Mouse (Mus musculus): ENCODE results near the gene Snph.

Gene Snph

DNA sequence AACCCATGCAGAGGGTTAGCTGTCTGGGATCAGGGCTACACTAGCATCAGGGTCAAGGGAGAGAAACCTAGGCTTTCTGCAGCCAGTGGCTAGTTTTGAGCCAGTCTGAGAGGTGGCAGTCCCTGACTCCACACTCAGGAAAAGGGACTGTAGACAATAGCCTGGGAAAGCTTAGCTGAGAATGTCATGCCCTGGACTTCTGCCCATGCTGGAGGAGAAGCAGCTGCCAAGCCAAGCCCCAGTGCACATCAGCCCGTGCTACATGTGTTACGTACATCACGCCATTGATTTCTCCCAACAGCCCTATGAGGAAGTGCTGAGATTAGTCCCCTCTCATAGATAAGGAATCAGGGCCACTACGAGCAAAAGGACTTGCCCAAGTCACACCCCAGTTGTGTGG lies 30.3 kb downstream of the Snph start:
- ATAC-seq (ENCODE audit: low TSS enrichment) = no peak

DNA sequence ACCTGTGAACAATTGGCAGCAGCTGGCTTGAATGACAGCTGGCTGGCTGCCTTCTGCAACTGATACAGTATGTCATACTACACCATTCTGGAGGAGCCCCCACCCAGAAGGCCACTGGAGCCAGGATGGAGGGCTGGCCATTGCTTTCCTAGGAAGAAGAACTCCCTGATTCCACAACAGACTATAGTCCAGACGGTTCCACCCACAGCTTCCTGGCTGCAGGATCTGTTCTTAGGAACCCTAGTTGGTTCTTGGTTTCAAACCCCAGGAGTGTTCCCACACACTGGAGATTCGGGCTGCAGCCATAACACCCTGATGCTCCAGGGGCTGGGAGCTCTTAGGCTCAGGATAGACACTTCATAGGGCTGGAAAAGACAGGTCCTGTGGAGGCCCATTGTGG lies 34.3 kb downstream of the Snph start:
- ATAC-seq (ENCODE audit: low TSS enrichment) = peak; percentile 76

DNA sequence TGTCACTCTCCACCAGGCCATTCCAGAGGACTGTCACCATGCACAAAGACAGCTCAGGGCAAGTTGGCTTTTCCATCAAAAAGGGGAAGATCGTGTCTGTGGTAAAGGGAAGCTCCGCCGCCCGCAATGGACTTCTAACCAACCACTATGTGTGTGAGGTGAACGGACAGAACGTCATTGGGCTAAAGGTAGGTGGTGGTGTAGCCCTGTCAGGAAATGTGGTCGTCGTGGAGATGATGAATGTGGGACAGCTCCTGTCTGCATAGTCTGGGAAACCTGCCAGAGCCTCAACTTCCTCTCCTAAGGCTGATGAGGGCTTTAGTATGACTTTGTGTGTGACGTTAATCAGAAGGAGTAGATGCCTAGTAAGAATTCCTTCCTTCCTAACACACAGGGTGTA lies 45.1 kb downstream of the Snph start:
- no peak for ATAC-seq (ENCODE audit: low TSS enrichment)

DNA sequence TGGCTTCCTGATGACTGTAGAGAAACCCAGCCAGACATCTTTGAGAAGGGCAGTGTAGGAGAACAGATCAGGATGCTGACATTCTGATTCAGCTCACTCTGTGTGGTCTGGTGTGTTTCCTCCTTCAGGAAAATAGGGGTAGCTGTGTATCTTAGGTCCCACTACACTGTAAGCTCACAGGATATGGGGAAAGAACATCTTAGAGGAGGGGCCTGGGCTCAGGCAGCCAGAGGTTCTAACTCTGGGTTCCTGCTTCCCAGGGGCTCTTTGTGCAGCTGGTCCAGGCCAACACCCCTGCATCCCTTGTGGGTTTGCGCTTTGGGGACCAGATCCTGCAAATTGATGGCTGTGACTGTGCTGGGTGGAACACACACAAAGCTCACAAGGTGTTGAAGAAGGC lies 45.6 kb downstream of the Snph start:
- ATAC-seq (ENCODE audit: low TSS enrichment) = no peak

DNA sequence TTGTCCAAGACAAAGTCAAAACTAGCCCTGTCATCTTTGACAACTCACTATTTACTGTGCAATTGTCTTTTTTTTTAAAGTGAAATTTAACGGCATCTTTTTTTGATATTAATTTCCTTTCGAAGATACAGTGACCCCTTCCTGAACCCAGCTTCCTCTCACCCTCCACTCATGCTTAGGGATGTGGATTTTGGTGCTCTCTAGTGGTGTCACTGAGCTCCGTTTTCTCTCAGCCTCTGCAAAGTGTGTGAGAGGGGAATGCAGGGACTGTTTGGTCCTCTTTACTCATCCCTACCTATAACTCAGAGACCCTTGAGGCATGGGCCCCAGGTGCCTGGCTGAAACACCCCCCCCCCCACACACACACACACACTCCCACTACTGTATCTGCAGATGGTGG lies 46.5 kb downstream of the Snph start:
- no peak for ATAC-seq (ENCODE audit: low TSS enrichment)

DNA sequence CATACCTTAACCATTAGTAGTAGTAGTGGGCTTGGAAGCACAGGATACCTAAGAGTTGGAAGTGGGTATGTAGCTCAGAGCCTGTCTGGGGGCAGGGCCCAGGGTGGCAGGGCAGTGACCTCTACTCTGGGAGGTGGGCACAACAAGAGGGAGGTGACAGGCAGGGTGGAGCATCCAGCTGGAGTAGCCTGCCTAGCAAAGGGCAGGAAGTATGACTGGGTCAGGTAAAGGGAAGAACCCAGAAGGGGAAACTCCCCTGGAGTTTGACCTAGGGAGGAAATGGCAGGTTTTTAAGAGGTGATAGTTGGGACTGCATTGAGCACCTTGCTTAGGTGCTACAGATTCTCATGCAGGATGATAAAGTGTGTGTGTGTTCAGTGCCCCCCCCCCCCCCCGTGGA lies 51.4 kb downstream of the Snph start:
- no peak for ATAC-seq (ENCODE audit: low TSS enrichment)

DNA sequence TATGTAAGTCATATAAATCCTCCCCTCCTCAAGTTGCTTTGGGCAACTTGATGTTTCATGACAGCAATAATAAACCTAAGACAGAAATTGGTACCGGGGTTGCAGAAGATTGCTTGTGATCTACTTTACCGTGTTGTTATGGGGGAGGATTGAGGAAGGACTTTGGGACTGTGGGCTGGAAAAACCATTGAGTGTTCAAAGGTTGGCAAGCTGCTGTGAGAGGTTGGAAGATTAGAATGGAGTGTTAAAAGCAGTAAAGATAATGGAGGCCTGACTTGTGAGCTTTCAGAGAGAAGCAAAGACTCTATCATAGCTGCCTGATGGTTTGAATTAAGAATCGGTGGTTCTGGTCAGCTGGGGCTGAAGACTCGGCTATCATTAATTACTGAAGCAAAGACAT lies 53.2 kb downstream of the Snph start:
- no peak for ATAC-seq (ENCODE audit: low TSS enrichment)

DNA sequence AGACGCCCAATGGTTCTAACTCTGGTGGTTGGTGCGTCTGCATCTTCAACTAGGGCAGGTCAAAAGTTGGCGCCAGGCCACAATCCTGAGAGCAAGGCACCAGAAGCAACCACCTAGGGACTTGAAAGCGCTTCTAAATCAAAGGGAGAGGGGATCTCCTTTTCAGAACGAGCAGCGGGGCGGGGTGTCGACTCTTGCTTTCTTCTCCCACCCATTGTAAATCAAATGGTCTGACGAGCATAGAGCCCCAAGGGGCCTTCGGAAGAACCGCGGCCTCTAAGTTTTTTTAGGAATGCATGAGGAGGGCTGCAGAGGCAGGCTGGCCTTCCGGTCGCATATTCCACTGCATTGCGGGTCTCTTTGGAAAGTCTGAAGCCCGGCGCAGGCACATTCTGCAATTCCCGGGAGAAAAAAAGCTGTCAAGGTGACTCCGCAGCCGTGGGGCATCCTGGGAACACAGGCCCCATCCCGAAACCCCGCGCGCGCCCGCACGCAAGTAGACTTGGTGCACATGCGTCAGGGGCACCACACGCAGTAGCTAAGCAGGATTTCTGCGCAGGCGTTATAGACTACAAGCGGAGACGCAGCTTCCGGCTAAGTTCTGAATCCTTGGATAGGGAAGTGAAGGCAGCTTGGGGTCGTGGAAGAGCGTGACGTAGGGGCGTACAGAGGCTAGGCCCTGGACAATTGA lies 56.5 kb downstream of the Snph start:
- ATAC-seq (ENCODE audit: low TSS enrichment) = peak; percentile 90

DNA sequence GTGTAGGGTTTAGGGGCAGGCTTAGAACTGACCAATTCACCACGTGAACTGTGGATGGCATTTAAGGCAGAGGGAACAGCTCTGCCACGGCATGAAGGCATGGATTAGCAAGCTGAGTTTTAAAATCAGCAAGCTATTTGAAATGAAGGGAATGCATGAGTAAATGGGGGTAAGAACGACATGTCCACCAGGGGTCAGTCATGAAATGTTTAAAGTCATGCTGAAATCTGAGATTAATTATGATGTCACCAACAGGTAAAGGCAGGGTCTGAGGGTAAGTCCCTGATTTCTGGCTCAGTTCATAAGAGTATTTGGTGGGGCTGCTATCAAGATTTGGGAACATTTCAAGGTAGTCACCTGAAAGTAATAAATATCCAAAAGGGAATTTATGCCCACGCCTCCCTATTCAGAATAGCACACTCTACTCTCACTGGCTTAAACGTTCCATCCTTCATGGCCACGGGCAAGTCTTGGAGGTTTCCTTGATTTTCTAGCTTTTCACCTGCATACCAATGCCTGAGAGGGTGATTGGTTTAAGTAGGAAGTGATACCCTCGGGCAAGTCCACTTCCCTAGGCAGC lies 57.2 kb downstream of the Snph start:
- ATAC-seq (ENCODE audit: low TSS enrichment) = 0 out of 2 replicates have a peak, but pooled peaks have one; percentile 0

DNA sequence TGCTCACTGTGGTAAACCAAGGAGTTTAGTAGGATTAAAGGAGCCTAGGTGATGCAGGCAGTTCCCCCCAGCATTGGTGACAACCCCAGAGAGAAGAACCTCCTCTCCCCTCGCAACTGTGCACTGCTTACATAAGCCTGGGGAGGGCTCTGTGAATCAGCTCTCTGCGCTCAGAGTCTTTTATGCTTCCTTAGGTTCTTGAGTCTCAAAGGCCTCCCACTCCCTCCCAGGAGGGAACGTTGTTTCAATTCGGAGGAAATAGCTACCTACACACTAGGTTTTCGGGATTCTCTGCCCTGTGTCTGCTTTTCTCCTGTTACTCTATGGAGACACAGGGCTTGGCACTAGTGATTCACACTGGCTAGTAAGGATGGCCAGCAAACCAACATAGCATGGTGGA lies 57.8 kb downstream of the Snph start:
- ATAC-seq (ENCODE audit: low TSS enrichment) = peak; percentile 69

DNA sequence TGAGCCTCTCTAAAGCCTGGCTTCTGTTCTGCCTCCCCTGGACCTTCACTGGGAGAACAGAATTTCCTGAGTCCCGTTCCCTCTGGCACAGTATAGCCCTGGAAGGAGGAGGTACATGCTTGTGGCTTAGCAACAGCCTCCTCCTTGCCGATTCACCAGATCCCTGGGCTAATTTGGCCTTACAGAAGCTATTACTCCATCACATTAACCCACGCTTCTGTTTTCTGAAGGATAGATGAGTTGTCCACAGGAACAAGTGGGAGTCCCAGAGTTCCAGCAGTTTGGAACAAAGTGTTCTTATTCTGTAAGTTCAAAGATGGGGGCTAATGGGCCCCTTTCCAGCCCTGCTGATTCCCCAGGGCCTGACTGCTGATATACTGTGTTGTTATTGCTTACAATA lies 58.7 kb downstream of the Snph start:
- ATAC-seq (ENCODE audit: low TSS enrichment) = peak; percentile 29

DNA sequence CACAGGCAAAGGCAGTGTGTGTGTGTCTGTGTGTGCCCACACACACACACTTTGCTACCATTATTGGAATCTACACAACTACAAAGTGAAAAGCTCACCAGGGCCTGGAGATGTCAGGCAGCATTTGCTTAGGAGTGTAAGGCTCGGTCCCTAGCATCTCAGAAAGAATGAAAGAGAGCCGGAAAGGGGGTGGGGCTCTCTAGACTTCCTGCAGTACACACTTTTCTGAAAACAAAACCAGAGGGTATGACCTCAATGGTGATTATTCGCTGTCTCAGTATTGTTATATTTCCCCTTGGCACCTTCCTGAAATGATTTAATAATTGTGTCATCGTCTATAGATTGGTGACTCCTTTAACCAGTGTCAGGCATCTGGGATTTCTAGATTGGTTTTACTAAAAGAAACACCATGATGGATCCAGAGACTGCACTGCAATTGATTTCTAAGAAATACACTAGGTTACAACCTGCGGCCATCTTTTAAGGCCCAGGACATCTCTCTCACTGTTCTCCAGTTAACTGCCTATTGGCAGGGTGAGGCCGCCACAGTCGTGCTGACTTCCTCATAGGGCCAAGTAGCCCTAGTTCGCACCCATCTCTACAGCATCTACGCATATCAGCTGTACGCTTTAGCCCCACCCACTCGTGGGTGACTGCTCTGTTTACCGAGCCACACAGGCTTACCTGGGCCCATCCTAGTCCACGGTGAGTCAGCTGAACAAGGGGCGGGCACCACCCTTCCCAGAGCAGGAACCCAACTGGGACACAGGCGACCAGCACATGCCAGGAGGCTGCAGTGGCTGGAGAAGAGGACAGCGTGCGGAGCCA lies 60.3 kb downstream of the Snph start, which contains the start of gene Sdcbp2:
Gene Sdcbp2, plus strand, starts transcription at position 750 of the 828 bp plus-strand sequence.
- ATAC-seq (ENCODE audit: low TSS enrichment) = no peak

DNA sequence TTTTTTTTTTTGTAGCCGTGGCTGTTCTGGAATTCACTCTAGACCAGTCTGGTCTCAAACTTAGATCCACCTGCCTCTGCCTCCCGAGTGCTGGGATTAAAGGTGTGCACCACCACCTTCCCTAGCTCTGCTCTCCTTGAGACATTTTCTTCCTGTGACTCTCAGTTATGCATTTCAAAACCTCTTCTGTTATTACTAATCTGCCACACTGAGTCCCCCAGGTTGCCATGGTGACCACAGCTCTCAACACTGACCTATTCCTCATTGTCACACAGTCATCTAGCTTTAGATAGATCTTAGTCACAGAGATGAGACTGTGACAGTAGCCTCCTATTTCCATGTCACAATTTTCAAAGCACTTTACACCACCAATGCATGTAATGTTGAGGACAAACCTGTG lies 62.9 kb downstream of the Snph start:
- no peak for ATAC-seq (ENCODE audit: low TSS enrichment)

DNA sequence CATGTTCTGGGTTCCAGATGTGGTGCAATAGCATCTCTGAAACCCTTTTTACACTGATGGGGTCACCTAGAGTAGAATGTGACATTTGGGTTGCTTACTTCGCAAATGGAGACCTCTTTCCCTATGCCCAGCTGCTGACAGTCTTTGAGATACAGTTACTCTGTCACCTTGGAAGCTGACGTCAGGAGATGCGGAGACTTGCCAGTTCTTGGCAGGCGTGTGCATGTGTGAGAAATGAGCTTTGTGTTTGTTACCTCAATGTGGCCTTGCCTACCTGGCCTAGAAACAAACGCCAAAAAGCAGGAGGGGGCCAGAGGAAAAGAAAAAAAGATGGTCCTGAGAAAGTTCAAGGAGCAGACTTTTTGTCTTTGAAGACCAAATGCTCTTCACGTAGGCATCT lies 65.5 kb downstream of the Snph start:
- ATAC-seq (ENCODE audit: low TSS enrichment) = no peak

DNA sequence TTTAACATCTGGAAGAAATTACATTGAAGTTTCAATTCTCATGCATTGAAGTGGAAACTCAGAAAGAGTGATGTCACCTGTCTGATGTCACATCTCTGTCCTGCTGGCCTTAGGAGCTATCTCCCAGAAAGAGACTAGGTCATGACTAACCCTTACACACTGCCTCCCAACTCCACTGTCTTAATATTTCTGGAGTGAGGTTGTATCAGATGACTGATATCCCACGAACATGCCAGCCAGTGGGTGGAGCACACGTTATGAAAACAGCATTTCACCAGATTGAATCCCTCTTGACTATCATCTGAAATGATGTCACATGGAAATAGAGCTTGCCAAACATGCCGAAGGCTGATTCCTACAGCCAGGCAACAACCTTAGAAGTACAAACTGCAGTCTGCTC lies 67.4 kb downstream of the Snph start:
- peak; percentile 15 for ATAC-seq (ENCODE audit: low TSS enrichment)

DNA sequence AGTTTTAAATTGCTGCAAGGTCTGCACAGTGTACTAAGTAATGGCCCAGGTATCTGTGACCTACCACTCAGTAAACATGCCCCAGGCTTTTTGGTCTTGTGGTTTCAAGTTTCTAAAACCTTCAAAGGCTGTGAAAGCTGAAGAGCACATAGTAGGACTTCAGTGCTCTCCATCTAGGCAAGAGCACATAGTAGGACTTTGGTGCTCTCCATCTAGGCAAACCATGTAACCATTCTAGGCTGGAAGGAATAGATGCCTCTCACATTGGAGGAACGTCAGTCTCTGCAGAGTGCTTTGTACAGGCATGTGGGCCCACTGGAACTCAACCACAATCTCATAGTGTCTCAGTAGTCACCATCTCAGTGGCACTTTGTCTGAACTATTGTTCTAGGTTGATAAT lies 68.4 kb downstream of the Snph start:
- ATAC-seq (ENCODE audit: low TSS enrichment) = no peak

DNA sequence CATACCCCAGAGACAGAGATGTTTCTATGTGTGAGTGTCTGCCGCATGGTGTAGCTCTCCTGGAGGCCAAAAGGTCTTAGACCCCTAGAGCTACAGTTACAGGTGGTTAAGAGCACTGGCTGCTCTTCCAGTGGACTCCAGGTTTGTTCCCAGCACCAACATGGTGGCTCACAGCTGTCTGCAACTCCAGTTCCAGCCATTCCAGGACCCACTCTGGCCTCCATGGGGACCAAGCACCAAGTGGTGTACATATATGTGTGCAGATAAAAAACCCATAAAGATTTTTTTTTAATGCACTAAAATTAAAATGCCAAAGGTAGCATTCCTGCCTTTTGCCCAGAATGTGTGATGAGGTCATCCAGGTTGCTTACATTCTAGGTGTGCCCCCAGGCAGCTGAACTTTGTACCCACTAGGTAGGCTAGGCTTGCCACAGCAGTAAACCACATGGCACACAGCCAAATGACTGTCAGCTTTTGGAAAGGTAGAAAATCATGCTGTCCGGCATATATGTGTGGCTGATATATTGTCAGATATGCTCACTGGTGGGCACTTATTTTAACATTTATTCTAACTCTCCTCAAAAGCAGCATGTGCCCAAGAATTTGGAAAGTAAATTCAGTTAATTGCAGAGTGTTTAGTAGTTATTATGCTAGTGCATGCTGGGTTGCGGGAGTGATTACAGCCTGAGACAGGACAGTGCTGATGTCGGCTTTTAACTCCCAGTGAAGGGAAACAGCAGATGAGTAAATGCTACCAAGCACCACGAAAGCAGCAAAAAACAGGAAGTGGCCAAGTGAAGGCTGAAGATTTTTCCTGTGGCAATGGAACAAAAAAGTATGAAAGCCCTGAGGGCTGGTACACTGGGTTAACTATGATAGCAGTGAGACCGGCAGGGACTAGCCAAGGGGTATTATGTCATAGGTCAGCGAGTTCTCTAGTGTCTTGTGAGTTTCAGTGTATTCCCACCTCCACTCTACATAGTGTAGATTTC lies 69.2 kb downstream of the Snph start:
- no peak for ATAC-seq (ENCODE audit: low TSS enrichment)

DNA sequence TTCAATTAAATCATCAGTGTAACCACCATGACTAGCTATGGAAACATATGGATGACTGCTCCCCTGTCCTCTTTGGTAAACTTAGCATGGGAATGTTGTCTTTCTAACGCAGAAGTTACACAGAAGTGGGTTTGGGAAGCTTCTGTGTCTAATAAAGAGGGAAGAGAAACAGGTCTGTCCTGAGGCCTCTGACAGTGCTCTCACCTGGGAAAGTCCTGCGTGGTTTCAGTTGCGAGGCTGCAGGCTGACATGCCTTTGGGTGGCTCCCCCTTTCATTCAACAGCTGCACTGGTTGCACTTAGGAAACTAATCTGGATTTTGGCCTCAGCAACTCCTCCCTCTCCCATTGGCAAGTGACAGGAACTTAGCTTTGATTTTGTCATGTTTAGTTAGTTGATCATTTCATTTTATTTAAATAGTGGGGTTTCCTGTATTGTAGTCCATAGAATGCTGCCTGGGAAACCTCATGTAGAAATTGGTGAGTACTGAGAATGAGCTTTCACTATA lies 82.7 kb downstream of the Snph start:
- ATAC-seq (ENCODE audit: low TSS enrichment) = no peak

DNA sequence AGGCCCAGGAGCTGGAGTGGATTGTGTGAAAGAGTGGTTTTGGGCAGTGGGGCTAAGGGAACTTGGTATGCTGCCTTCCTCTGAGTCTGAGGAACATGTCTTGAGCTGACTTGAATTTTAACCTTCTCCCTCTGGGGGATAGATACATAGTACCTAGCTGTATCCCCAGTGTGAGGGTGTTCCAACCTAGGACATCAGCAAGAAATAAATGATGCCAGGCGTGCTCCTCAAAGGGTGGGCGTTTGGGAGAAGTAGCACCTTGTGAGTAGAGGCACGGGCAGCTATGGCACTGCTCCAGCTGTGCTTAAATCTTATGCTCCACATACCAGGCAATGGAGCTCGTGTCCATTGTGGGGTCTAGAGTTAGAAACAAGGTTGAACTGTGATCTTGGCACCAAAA lies 85.8 kb downstream of the Snph start:
- ATAC-seq (ENCODE audit: low TSS enrichment) = no peak

DNA sequence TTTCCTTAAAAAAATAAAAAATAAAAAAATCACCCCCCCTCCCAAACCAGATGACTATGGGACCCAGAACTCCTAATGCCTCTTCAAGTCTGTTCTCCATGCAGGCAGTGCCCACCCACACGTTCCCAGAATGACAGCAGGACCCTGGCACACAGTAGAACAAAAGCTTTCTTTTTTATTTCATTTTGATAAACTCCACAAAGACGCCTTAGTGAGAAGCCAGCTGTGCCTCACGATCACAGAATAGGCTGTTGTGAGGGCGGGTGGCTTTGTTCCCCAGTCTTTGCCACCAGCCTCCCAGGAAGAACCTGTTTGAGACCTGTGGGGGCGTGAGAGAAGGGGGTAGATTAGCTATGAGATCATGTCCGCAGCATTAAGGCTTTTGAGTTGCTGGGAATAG lies 87.7 kb downstream of the Snph start:
- no peak for ATAC-seq (ENCODE audit: low TSS enrichment)

DNA sequence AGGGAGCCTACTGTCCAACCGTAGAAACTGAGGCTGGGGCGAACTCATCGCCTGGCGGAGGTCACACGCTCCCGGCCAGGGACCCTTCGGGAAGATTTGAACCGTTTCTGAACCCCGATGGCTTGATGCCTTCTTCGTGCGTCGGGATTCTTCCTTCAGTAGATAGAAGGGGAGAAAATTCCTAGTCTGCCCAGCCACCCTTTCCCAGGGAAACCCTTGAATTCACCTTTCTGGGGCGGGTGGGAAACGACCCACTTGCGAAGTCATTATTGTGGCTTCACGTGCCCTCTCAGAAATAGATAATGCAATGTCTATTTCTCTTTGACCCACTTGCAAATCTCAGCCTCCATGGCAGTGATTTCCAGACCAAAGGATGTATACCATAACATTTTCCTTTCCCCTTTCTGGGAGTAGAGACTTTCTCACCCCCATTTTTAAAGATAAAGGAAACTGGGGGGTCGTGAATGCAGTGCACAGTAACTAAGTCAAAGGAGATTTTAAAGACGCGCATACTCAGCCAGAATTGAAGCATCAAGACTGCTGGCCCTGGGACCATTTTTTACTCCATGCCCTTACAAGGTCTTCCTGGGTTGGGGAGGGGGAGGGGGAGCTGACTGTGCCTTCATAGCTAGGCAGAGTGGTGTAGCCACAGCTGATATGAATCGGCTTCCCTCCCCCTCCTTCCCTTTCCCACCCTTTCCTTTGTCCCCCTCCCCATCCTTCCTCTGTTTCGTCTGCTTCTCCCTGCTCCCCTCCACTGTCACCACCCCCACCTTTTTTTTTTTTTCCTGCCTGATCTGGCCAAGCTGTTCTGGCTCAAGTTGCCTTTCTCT lies 89.1 kb downstream of the Snph start:
- ATAC-seq (ENCODE audit: low TSS enrichment) = peak; percentile 12; the same call in 1 of the 2 replicates

Data from frontal cortex, adult (tissue).